Mouse (Mus musculus): Measurements from ENCODE around the gene Rgs6. TPM values are rescaled to one million over a fixed set of nuclear protein-coding genes. Genes with fewer than 3 reads are reported as not detected.
A peak's percentile ranks its signal among the peaks of the same experiment; 100 is the strongest.

Gene Rgs6
- total and polyA plus RNA-seq, 3 experiments: 7.3 to 12.6 (median 10.2) TPM

GRCm38 (mm10) chr12:82935767-82936166 is 347.7 kb downstream of the Rgs6 start:
- Histone ChIP-seq H3K4me3 (no peak overlapping the region), H3K27ac (peak overlapping the region; percentile 15), H3K79me2 (replicated peaks; ENCODE audit: control insufficient read depth, insufficient read depth, low read length) (no peaks in the 10 kb centered on the region), H3K9ac (ENCODE audit: low read depth, low read length) (no peak overlapping the region), H3K4me1 (ENCODE audit: control insufficient read depth, insufficient read depth, low read length) (peaks cover 8% of the 10 kb centered on the region), H3K27me3 (ENCODE audit: control insufficient read depth, insufficient read depth, low read length) (no peaks in the 10 kb centered on the region), H3K36me3 (ENCODE audit: control insufficient read depth, insufficient read depth, low read length) (peaks cover 12% of the 10 kb centered on the region)
- no peak for TF ChIP-seq CTCF (IDR thresholded peaks at IDR 0.05)
- no peak for TF ChIP-seq EP300 (IDR thresholded peaks at IDR 0.05; ENCODE audit: insufficient read depth, low read depth, low read length)
- TF ChIP-seq POLR2A (IDR thresholded peaks at IDR 0.05; ENCODE audit: insufficient read depth, low read depth, low read length): no peak
- WGBS: 52% methylated on average over 1 of the region's 1 CpGs
- DNase-seq: no peak
- intact Hi-C loops (cut with DNase I): no loop called here

DNA sequence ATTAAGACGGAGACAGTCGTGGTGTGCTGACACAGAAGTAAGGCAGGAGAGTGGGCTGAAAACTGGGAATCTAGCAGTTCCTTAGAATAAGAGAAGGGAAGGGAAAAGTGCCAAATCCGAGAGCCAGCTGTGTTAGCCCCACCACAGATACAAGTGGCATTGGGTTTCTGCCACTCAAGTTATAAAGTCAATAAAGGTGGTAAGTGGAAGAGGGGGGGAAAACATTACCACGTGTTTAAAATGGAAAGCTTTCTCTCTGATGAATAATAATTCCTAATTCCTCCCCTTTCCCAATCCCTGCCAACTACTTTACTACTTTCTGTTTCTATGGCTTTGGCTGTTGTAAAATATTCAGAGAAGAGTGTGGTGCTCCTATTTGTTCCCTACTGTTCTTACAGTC is 352.4 kb downstream of the Rgs6 start:
- Histone ChIP-seq H3K4me3 (no peak overlapping the region), H3K4me1 (ENCODE audit: control insufficient read depth, insufficient read depth, low read length) (peaks cover 3% of the 10 kb centered on the region; the same call in 1 of the 2 replicates), H3K9ac (ENCODE audit: low read depth, low read length) (no peak overlapping the region), H3K79me2 (replicated peaks; ENCODE audit: control insufficient read depth, insufficient read depth, low read length) (no peaks in the 10 kb centered on the region), H3K27ac (no peak overlapping the region), H3K36me3 (ENCODE audit: control insufficient read depth, insufficient read depth, low read length) (peaks cover 2% of the 10 kb centered on the region; the same call in 1 of the 2 replicates), H3K27me3 (ENCODE audit: control insufficient read depth, insufficient read depth, low read length) (no peaks in the 10 kb centered on the region)
- WGBS: 62% methylated on average over 4 of the region's 4 CpGs
- intact Hi-C loops (cut with DNase I): loop anchor here (10.0 kb wide), 2 partner anchors 126 to 326 kb away; no protein-coding TSS in a partner anchor
- no peak for DNase-seq
- no peak for TF ChIP-seq EP300 (IDR thresholded peaks at IDR 0.05; ENCODE audit: insufficient read depth, low read depth, low read length)
- no peak for TF ChIP-seq CTCF (IDR thresholded peaks at IDR 0.05)
- TF ChIP-seq POLR2A (IDR thresholded peaks at IDR 0.05; ENCODE audit: insufficient read depth, low read depth, low read length): no peak

GRCm38 (mm10) chr12:82946507-82946906 is 358.4 kb downstream of the Rgs6 start:
- Histone ChIP-seq H3K27ac (no peak overlapping the region), H3K36me3 (ENCODE audit: control insufficient read depth, insufficient read depth, low read length) (no peaks in the 10 kb centered on the region), H3K27me3 (ENCODE audit: control insufficient read depth, insufficient read depth, low read length) (no peaks in the 10 kb centered on the region), H3K9ac (ENCODE audit: low read depth, low read length) (peak overlapping the region; percentile 44; the same call in 1 of the 2 replicates), H3K4me1 (ENCODE audit: control insufficient read depth, insufficient read depth, low read length) (peaks cover 2% of the 10 kb centered on the region), H3K4me3 (no peak overlapping the region), H3K79me2 (replicated peaks; ENCODE audit: control insufficient read depth, insufficient read depth, low read length) (no peaks in the 10 kb centered on the region)
- intact Hi-C loops (cut with DNase I): loop anchor here (1.0 to 10.0 kb wide), 4 partner anchors 132 to 448 kb away; no protein-coding TSS in a partner anchor
- TF ChIP-seq EP300 (IDR thresholded peaks at IDR 0.05; ENCODE audit: insufficient read depth, low read depth, low read length) (no peak), CTCF (IDR thresholded peaks at IDR 0.05) (peak; percentile 92), POLR2A (IDR thresholded peaks at IDR 0.05; ENCODE audit: insufficient read depth, low read depth, low read length) (no peak)
- peak; percentile 72 to 86 for DNase-seq
- 5% methylated on average over 5 of the region's 5 CpGs for WGBS

DNA sequence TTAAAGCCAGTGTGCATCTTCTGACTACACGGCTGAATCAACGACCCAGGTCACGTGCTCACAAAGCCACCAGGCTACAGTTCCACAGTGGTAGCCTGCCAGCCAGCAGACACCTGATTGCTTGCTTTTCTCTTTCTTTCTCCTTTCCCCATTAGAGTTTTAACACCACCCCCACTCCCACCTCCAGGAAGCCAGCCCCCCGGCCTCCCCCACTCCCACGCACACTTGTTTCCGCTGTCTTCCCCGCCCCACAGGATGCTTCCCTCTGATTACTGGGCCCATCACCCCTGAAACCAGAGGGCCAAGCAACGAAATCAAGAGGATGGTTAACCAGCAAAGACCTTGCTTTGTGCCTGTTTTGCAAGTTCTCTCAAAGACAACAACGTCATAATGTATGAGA is 373.0 kb downstream of the Rgs6 start:
- Histone ChIP-seq H3K27ac (no peak overlapping the region), H3K4me3 (no peak overlapping the region), H3K79me2 (replicated peaks; ENCODE audit: control insufficient read depth, insufficient read depth, low read length) (no peaks in the 10 kb centered on the region), H3K27me3 (ENCODE audit: control insufficient read depth, insufficient read depth, low read length) (no peaks in the 10 kb centered on the region), H3K4me1 (ENCODE audit: control insufficient read depth, insufficient read depth, low read length) (0 out of 2 replicates have a peak, but pooled peaks cover 2% of the 10 kb centered on the region), H3K9ac (ENCODE audit: low read depth, low read length) (no peak overlapping the region), H3K36me3 (ENCODE audit: control insufficient read depth, insufficient read depth, low read length) (no peaks in the 10 kb centered on the region)
- peak in 1 of 2 experiments; percentile 5 for DNase-seq
- 55% methylated on average over 9 of the region's 9 CpGs for WGBS
- intact Hi-C loops (cut with DNase I): loop anchor here (5.0 kb wide), 1 partner anchor 36 kb away; no protein-coding TSS in a partner anchor
- TF ChIP-seq CTCF (IDR thresholded peaks at IDR 0.05) (no peak), POLR2A (IDR thresholded peaks at IDR 0.05; ENCODE audit: insufficient read depth, low read depth, low read length) (no peak), EP300 (IDR thresholded peaks at IDR 0.05; ENCODE audit: insufficient read depth, low read depth, low read length) (no peak)

GRCm38 (mm10) chr12:82961852-82962251 is 373.8 kb downstream of the Rgs6 start:
- no peak overlapping the region for H3K4me3 ChIP-seq
- 23% methylated on average over 4 of the region's 4 CpGs for WGBS
- TF ChIP-seq EP300 (IDR thresholded peaks at IDR 0.05; ENCODE audit: insufficient read depth, low read depth, low read length) (0 out of 2 replicates have a peak, but pooled peaks have one; percentile 36), POLR2A (IDR thresholded peaks at IDR 0.05; ENCODE audit: insufficient read depth, low read depth, low read length) (no peak), CTCF (IDR thresholded peaks at IDR 0.05) (no peak)
- H3K27ac ChIP-seq: no peak overlapping the region
- no peaks in the 10 kb centered on the region for H3K79me2 ChIP-seq (replicated peaks; ENCODE audit: control insufficient read depth, insufficient read depth, low read length)
- peak in 1 of 2 experiments; percentile 16 for DNase-seq
- intact Hi-C loops (cut with DNase I): loop anchor here (5.0 kb wide), 1 partner anchor 35 kb away; no protein-coding TSS in a partner anchor
- 0 out of 2 replicates have a peak, but pooled peaks cover 2% of the 10 kb centered on the region for H3K4me1 ChIP-seq (ENCODE audit: control insufficient read depth, insufficient read depth, low read length)
- no peak overlapping the region for H3K9ac ChIP-seq (ENCODE audit: low read depth, low read length)
- H3K36me3 ChIP-seq (ENCODE audit: control insufficient read depth, insufficient read depth, low read length): no peaks in the 10 kb centered on the region
- H3K27me3 ChIP-seq (ENCODE audit: control insufficient read depth, insufficient read depth, low read length): no peaks in the 10 kb centered on the region

GRCm38 (mm10) chr12:82970521-82971105 is 382.5 kb downstream of the Rgs6 start:
- intact Hi-C loops (cut with DNase I): no loop called here
- H3K79me2 ChIP-seq (replicated peaks; ENCODE audit: control insufficient read depth, insufficient read depth, low read length): no peaks in the 10 kb centered on the region
- 91% methylated on average over 4 of the region's 4 CpGs for WGBS

More at GRCm38 (mm10) chr12:82970521-82971105, 382.5 kb downstream of the Rgs6 start:
- Histone ChIP-seq H3K4me3 (no peak overlapping the region), H3K4me1 (ENCODE audit: control insufficient read depth, insufficient read depth, low read length) (no peaks in the 10 kb centered on the region), H3K27me3 (ENCODE audit: control insufficient read depth, insufficient read depth, low read length) (no peaks in the 10 kb centered on the region), H3K9ac (ENCODE audit: low read depth, low read length) (no peak overlapping the region), H3K27ac (no peak overlapping the region), H3K36me3 (ENCODE audit: control insufficient read depth, insufficient read depth, low read length) (no peaks in the 10 kb centered on the region)
- no peak for TF ChIP-seq EP300 (IDR thresholded peaks at IDR 0.05; ENCODE audit: insufficient read depth, low read depth, low read length)
- TF ChIP-seq POLR2A (IDR thresholded peaks at IDR 0.05; ENCODE audit: insufficient read depth, low read depth, low read length): no peak
- no peak for TF ChIP-seq CTCF (IDR thresholded peaks at IDR 0.05)
- no peak for DNase-seq

Data from heart, adult 2 months (tissue).